Mouse (Mus musculus) megakaryocyte, embryonic 14.5 days (primary cell): ENCODE measurements at regions not wholly inside any gene's neighbourhood (a gene's known extent, or its start where the extent isn't known, plus 50 kb on each side); places are given as distances from the start of the nearest gene placed in this dataset.
A peak's percentile ranks its signal among the peaks of the same experiment; 100 is the strongest.

Experiments used
- H3K27me3 ChIP-seq: replicated peaks from 2 replicates; pipeline ENCODE3; 2012; ENCODE audit warnings: inconsistent platforms
- H3K36me3 ChIP-seq: replicated peaks from 2 replicates; pipeline ENCODE3; 2012; ENCODE audit warnings: low read length, inconsistent platforms, mixed read lengths
- H3K4me1 ChIP-seq: 2 replicates; pipeline ENCODE4 v1.6.1; 2012; ENCODE audit warnings: inconsistent platforms
- H3K4me3 ChIP-seq: replicated peaks from 2 replicates; pipeline ENCODE3; 2012; ENCODE audit warnings: moderate library complexity, mild to moderate bottlenecking, inconsistent platforms
- H3K9me3 ChIP-seq: 2 replicates; pipeline ENCODE4 v1.6.1; 2012; ENCODE audit warnings: inconsistent platforms
- FLI1 ChIP-seq: IDR thresholded peaks from 2 replicates; pipeline ENCODE4 v1.6.1; 2012; ENCODE audit warnings: low read length, inconsistent platforms, mixed read lengths
- GATA1 ChIP-seq: IDR thresholded peaks from 3 replicates; pipeline ENCODE4 v1.6.1; 2012; ENCODE audit warnings: mixed read lengths, low read length, inconsistent platforms, borderline replicate concordance

DNA sequence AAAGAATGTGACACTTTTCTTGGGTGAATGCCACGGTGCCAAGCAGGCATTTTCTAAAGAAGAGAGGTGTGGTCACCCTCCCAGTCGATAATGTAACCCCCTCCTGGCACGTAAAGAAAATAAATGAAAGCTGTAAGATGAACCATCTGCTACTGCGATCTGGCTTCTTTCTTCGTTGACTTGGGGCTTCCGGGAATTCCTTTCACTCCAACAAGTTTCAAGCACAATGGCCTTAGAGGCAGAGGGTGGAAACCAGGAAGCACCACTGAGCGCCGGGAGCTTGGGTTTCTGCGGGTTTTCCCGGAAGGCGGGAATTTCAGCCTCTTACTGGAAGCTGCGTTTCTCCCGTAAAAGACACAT is 203.5 kb downstream of the C1d start:
- H3K9me3 ChIP-seq = no peaks in the 10 kb centered on the region
- H3K4me3 ChIP-seq = peak overlapping the region; percentile 17
- no peak for TF ChIP-seq FLI1
- TF ChIP-seq GATA1 = no peak
- H3K4me1 ChIP-seq = peaks cover 4% of the 10 kb centered on the region; the same call in 1 of the 2 replicates
- H3K36me3 ChIP-seq = no peaks in the 10 kb centered on the region
- no peaks in the 10 kb centered on the region for H3K27me3 ChIP-seq

DNA sequence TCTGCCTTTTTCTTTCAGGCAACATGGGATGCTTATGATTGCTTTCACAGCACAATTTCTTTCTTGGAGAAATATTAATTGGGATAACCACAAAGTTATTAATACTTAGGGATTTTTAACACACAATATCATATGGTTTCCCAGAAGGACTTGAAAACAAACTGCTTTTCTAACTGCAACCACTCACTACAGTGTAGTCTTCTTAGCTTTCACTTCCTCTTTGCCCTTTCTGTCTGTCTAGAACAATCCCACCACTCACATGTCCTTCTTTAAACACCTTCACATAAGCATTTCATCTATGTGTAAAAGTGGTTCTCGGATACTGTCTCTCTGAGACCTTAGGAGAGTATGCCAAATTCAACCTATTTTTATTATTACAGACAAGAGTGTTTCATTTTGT is 204.3 kb downstream of the C1d start:
- Histone ChIP-seq H3K4me1 (peaks cover 4% of the 10 kb centered on the region; the same call in 1 of the 2 replicates), H3K27me3 (no peaks in the 10 kb centered on the region), H3K9me3 (no peaks in the 10 kb centered on the region), H3K4me3 (no peak overlapping the region), H3K36me3 (no peaks in the 10 kb centered on the region)
- TF ChIP-seq FLI1 (no peak), GATA1 (no peak)

DNA sequence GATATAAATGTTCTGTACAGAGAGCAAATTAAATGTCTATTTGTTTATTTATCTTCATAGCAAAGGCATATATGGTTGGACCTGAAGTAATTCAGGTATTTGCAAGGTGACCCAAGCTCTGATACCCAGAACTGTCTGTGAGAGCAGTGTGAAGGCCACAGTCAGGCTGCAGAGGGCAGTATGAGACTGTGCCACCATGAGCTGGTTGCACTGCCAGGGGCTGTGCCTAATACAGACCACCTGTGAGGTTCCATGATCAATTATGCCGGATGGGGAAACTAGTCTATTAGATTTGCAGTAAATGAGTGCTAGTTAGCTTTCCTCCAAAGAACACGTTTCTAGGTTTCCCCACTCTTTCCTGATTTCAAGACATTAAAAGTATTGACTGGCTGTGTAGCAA is 207.5 kb downstream of the C1d start:
- Histone ChIP-seq H3K4me3 (no peak overlapping the region), H3K36me3 (no peaks in the 10 kb centered on the region), H3K27me3 (no peaks in the 10 kb centered on the region), H3K4me1 (peaks cover 4% of the 10 kb centered on the region; the same call in 1 of the 2 replicates), H3K9me3 (no peaks in the 10 kb centered on the region)
- no peak for TF ChIP-seq FLI1
- no peak for TF ChIP-seq GATA1

- H3K4me3 ChIP-seq = no peak overlapping the region
- TF ChIP-seq FLI1 (no peak), GATA1 (no peak)
- H3K36me3 ChIP-seq = no peaks in the 10 kb centered on the region
- no peaks in the 10 kb centered on the region for H3K27me3 ChIP-seq
- no peaks in the 10 kb centered on the region for H3K4me1 ChIP-seq
- H3K9me3 ChIP-seq = no peaks in the 10 kb centered on the region
Observed at GRCm38 (mm10) chr11:17468431-17469165, 211.2 kb downstream of the C1d start.

- H3K36me3 ChIP-seq = no peaks in the 10 kb centered on the region
- H3K4me3 ChIP-seq = no peak overlapping the region
- H3K4me1 ChIP-seq = no peaks in the 10 kb centered on the region
- no peaks in the 10 kb centered on the region for H3K9me3 ChIP-seq
- no peak for TF ChIP-seq GATA1
- TF ChIP-seq FLI1 = no peak
- H3K27me3 ChIP-seq = no peaks in the 10 kb centered on the region
Observed at GRCm38 (mm10) chr11:17481436-17481996, 224.1 kb downstream of the C1d start.

DNA sequence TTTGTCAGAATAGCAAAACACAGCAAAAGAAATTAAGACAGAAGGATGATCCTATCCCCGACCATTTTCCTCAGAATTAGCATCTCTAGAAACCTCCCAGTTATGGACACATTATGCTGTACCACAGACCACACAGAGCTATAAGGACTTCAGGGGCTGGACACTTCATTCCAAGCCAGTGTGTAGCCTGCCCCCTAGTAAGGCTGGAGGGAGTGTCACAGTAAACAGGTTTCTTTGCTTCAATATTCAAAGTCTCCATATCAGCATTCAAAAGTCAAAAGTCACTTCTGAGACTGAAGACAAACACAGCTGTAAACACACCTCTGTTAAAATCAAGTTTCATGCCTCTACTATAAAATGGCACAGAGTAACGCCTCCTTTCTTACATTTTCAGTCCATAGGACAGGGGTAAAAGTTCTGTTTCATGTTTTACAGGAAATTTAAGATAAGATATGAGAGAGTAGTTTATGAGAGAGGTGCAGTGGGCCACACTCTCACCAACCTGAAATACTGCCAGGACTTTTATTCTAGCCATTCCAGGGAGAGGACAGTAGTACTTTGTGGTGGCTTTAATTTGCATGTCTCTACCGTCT is 226.6 kb downstream of the C1d start:
- Histone ChIP-seq H3K27me3 (no peaks in the 10 kb centered on the region), H3K4me3 (no peak overlapping the region), H3K9me3 (no peaks in the 10 kb centered on the region), H3K36me3 (no peaks in the 10 kb centered on the region), H3K4me1 (no peaks in the 10 kb centered on the region)
- TF ChIP-seq FLI1 = no peak
- no peak for TF ChIP-seq GATA1

- Histone ChIP-seq H3K27me3 (no peaks in the 10 kb centered on the region), H3K4me3 (no peak overlapping the region), H3K36me3 (no peaks in the 10 kb centered on the region), H3K9me3 (peaks cover 11% of the 10 kb centered on the region; the same call in 1 of the 2 replicates), H3K4me1 (no peaks in the 10 kb centered on the region)
- TF ChIP-seq FLI1 = no peak
- no peak for TF ChIP-seq GATA1
Observed at GRCm38 (mm10) chr11:17501120-17502043, 244.0 kb downstream of the C1d start.

GRCm38 (mm10) chr11:17502052-17502451 is 244.7 kb downstream of the C1d start:
- TF ChIP-seq GATA1 (no peak), FLI1 (no peak)
- Histone ChIP-seq H3K27me3 (no peaks in the 10 kb centered on the region), H3K4me3 (no peak overlapping the region), H3K36me3 (no peaks in the 10 kb centered on the region), H3K9me3 (peaks cover 11% of the 10 kb centered on the region; the same call in 1 of the 2 replicates), H3K4me1 (no peaks in the 10 kb centered on the region)

GRCm38 (mm10) chr11:17522220-17522919 is 265.0 kb downstream of the C1d start:
- no peaks in the 10 kb centered on the region for H3K4me1 ChIP-seq
- no peaks in the 10 kb centered on the region for H3K27me3 ChIP-seq
- TF ChIP-seq GATA1 = no peak
- TF ChIP-seq FLI1 = no peak
- peaks cover 3% of the 10 kb centered on the region; the same call in 1 of the 2 replicates for H3K9me3 ChIP-seq
- H3K36me3 ChIP-seq = no peaks in the 10 kb centered on the region
- H3K4me3 ChIP-seq = no peak overlapping the region

GRCm38 (mm10) chr11:17523329-17523728 is 265.9 kb downstream of the C1d start:
- no peaks in the 10 kb centered on the region for H3K36me3 ChIP-seq
- H3K9me3 ChIP-seq = peaks cover 3% of the 10 kb centered on the region; the same call in 1 of the 2 replicates
- H3K4me3 ChIP-seq = no peak overlapping the region
- no peaks in the 10 kb centered on the region for H3K4me1 ChIP-seq
- TF ChIP-seq FLI1 (no peak), GATA1 (no peak)
- H3K27me3 ChIP-seq = no peaks in the 10 kb centered on the region
